Mouse (Mus musculus) lung, postnatal 0 days (tissue): ENCODE data around the gene Fam208b. TPM values are rescaled to one million over a fixed set of nuclear protein-coding genes. Genes with fewer than 3 reads are reported as not detected.
A peak's percentile ranks its signal among the peaks of the same experiment; 100 is the strongest.

Experiments
- ATAC-seq: fragments of 200-750 bp; cut with Nextera tagmentation; 2 replicates; pipeline ENCODE4 v1.8.0; 2017; ENCODE audit warnings: moderate library complexity
- DNase-seq: peaks from one replicate; pipeline ENCODE4 v3.0.0-alpha.2; 2016; ENCODE audit warnings: low spot score
- H3K27ac ChIP-seq: fragments of 300-500 bp; sonication (generic); 2 replicates; pipeline ENCODE4 v1.5.1; 2014; ENCODE audit warnings: antibody characterized with exemption, mild to moderate bottlenecking, low read length, mixed read lengths
- H3K27me3 ChIP-seq: fragments of 300-500 bp; sonication (generic); replicated peaks from 2 replicates; pipeline ENCODE4 v1.6.1; 2014; ENCODE audit warnings: low read length, mixed read lengths; ENCODE audit not compliant: insufficient read depth
- H3K36me3 ChIP-seq: fragments of 300-500 bp; sonication (generic); 2 replicates; pipeline ENCODE4 v1.6.1; 2014; ENCODE audit warnings: low read length, mixed read lengths; ENCODE audit not compliant: insufficient read depth
- H3K4me1 ChIP-seq: fragments of 300-500 bp; sonication (generic); 2 replicates; pipeline ENCODE4 v1.6.1; 2014; ENCODE audit warnings: antibody characterized with exemption, low read depth, low read length, mixed read lengths; ENCODE audit not compliant: insufficient read depth
- H3K4me2 ChIP-seq: fragments of 300-500 bp; sonication (generic); replicated peaks from 2 replicates; pipeline ENCODE4 v1.6.1; 2014; ENCODE audit warnings: low read depth, mild to moderate bottlenecking, low read length, moderate library complexity, mixed read lengths
- H3K4me3 ChIP-seq: fragments of 300-500 bp; sonication (generic); 2 replicates; pipeline ENCODE4 v1.5.1; 2014; ENCODE audit warnings: low read depth, low read length
- H3K9ac ChIP-seq: fragments of 300-500 bp; sonication (generic); replicated peaks from 2 replicates; pipeline ENCODE4 v1.6.1; 2014; ENCODE audit warnings: low read depth, mild to moderate bottlenecking
- H3K9me3 ChIP-seq: fragments of 300-500 bp; sonication (generic); 2 replicates; pipeline ENCODE4 v1.6.1; 2016; ENCODE audit warnings: low read length, mixed read lengths
- CTCF ChIP-seq: IDR thresholded peaks from 2 replicates; pipeline ENCODE4 v1.5.1; 2016; ENCODE audit warnings: antibody characterized with exemption, mild to moderate bottlenecking
- EP300 ChIP-seq: IDR thresholded peaks from 2 replicates; pipeline ENCODE4 v1.6.1; 2016; ENCODE audit warnings: antibody characterized with exemption, mild to moderate bottlenecking, control low read depth
- WGBS: fragments of 180-500 bp; shearing (Covaris S2); extraction: QIAGEN DNeasy Blood & Tissue Kit; methylation state at CpG from one replicate; pipeline ENCODE4 v1.1.7; 2014; 5-methylcytosine and 5-hydroxymethylcytosine counted together
- polyA plus RNA-seq: library from polyadenylated mRNA; unstranded; fragments of >200 nt; fragmentation: Nextera tagmentation; extraction: Ambion mirVana; gene quantifications from 2 replicates; pipeline ENCODE4 v1.2.1, GENCODE M21; 2015

The Fam208b gene
- polyA plus RNA-seq, 1 experiment from 2014 or later, result 5.9 TPM

- H3K27ac ChIP-seq, result no peak overlapping the region
- H3K9me3 ChIP-seq, result no peaks in the 10 kb centered on the region
- no peak overlapping the region for H3K4me3 ChIP-seq
- H3K27me3 ChIP-seq, result no peaks in the 10 kb centered on the region
- peaks cover 20% of the 10 kb centered on the region; the same call in 1 of the 2 replicates for H3K36me3 ChIP-seq
- no peak for ATAC-seq
- no peak overlapping the region for H3K4me2 ChIP-seq
- TF ChIP-seq EP300 (no peak), CTCF (no peak)
- H3K4me1 ChIP-seq, result no peaks in the 10 kb centered on the region
- WGBS, result 91% methylated on average over 6 of the region's 6 CpGs
- no peak for DNase-seq
- H3K9ac ChIP-seq, result no peak overlapping the region
Measured at GRCm38 (mm10) chr13:3596232-3596631, 14.7 kb downstream of the Fam208b start.

- Histone ChIP-seq H3K27ac (no peak overlapping the region), H3K27me3 (no peaks in the 10 kb centered on the region), H3K4me2 (no peak overlapping the region), H3K36me3 (peaks cover 26% of the 10 kb centered on the region; the same call in 1 of the 2 replicates), H3K9ac (no peak overlapping the region), H3K9me3 (no peaks in the 10 kb centered on the region), H3K4me1 (no peaks in the 10 kb centered on the region), H3K4me3 (no peak overlapping the region)
- DNase-seq (no peak), ATAC-seq (no peak)
- 70% methylated on average over 1 of the region's 1 CpGs for WGBS
- no peak for TF ChIP-seq EP300
- TF ChIP-seq CTCF, result no peak
Measured at GRCm38 (mm10) chr13:3594311-3594710, 16.6 kb downstream of the Fam208b start.

GRCm38 (mm10) chr13:3590789-3591188 lies 20.1 kb downstream of the Fam208b start:
- Histone ChIP-seq H3K27ac (no peak overlapping the region), H3K9me3 (no peaks in the 10 kb centered on the region), H3K27me3 (no peaks in the 10 kb centered on the region), H3K4me1 (no peaks in the 10 kb centered on the region), H3K4me2 (no peak overlapping the region), H3K9ac (no peak overlapping the region), H3K36me3 (peaks cover 23% of the 10 kb centered on the region; the same call in 1 of the 2 replicates), H3K4me3 (no peak overlapping the region)
- DNase-seq (no peak), ATAC-seq (no peak)
- 89% methylated on average over 3 of the region's 3 CpGs for WGBS
- TF ChIP-seq CTCF (peak; percentile 46), EP300 (no peak)

GRCm38 (mm10) chr13:3563953-3564352 lies 47.0 kb downstream of the Fam208b start:
- H3K27me3 ChIP-seq, result no peaks in the 10 kb centered on the region
- H3K9ac ChIP-seq, result no peak overlapping the region
- 71% methylated on average over 2 of the region's 2 CpGs for WGBS
- no peak overlapping the region for H3K27ac ChIP-seq
- TF ChIP-seq EP300, result no peak
- no peak for TF ChIP-seq CTCF
- no peak for DNase-seq
- no peaks in the 10 kb centered on the region for H3K9me3 ChIP-seq
- no peak overlapping the region for H3K4me3 ChIP-seq
- ATAC-seq, result no peak
- H3K36me3 ChIP-seq, result peaks cover 16% of the 10 kb centered on the region; the same call in 1 of the 2 replicates
- no peak overlapping the region for H3K4me2 ChIP-seq
- H3K4me1 ChIP-seq, result no peaks in the 10 kb centered on the region

- H3K27ac ChIP-seq, result no peak overlapping the region
- H3K36me3 ChIP-seq, result peaks cover 21% of the 10 kb centered on the region; the same call in 1 of the 2 replicates
- no peak overlapping the region for H3K9ac ChIP-seq
- H3K4me1 ChIP-seq, result no peaks in the 10 kb centered on the region
- no peaks in the 10 kb centered on the region for H3K27me3 ChIP-seq
- 90% methylated on average over 1 of the region's 1 CpGs for WGBS
- DNase-seq, result no peak
- H3K9me3 ChIP-seq, result no peaks in the 10 kb centered on the region
- H3K4me3 ChIP-seq, result no peak overlapping the region
- ATAC-seq, result no peak
- TF ChIP-seq EP300, result no peak
- TF ChIP-seq CTCF, result peak; percentile 38
- no peak overlapping the region for H3K4me2 ChIP-seq
Measured at GRCm38 (mm10) chr13:3563130-3563529, 47.8 kb downstream of the Fam208b start.

GRCm38 (mm10) chr13:3547856-3548255 lies 63.1 kb downstream of the Fam208b start:
- Histone ChIP-seq H3K27ac (no peak overlapping the region), H3K4me3 (no peak overlapping the region)

More at GRCm38 (mm10) chr13:3547856-3548255, 63.1 kb downstream of the Fam208b start:
- H3K9me3 ChIP-seq, result no peaks in the 10 kb centered on the region
- ATAC-seq (no peak; the same call in 1 of the 2 replicates), DNase-seq (no peak)
- H3K27me3 ChIP-seq, result no peaks in the 10 kb centered on the region
- H3K4me2 ChIP-seq, result no peak overlapping the region
- H3K9ac ChIP-seq, result no peak overlapping the region
- no peak for TF ChIP-seq CTCF
- TF ChIP-seq EP300, result no peak
- WGBS, result 76% methylated on average over 6 of the region's 6 CpGs
- no peaks in the 10 kb centered on the region; the same call in 1 of the 2 replicates for H3K4me1 ChIP-seq
- 0 out of 2 replicates have a peak, but pooled peaks cover 9% of the 10 kb centered on the region for H3K36me3 ChIP-seq
